Mouse (Mus musculus) adrenal gland, postnatal 10 days (tissue): ENCODE measurements around the gene Gm20662. TPM values are rescaled to one million over a fixed set of nuclear protein-coding genes. Genes with fewer than 3 reads are reported as not detected.
"Not testable (repeated sequence)": the region's sequence is repeated elsewhere in the genome, so short reads cannot be mapped to it uniquely, and the experiment has no call there.

Experiments used
- DNase-seq: peaks from one replicate; pipeline ENCODE4 v3.0.0; 2021; ENCODE audit warnings: mixed read lengths
- total RNA-seq, 2 experiments: library from RNA; stranded (reverse); gene quantifications; 2 replicates each; pipeline ENCODE4 v1.2.3; 2021

The Gm20662 gene
- total RNA-seq, 2 experiments from 2014 or later = 1.1 to 1.6 TPM

GRCm38 (mm10) chr9:108010385-108010784 is 14.2 kb downstream of the Gm20662 start:
- DNase-seq = no peak

- not testable (repeated sequence) for DNase-seq
These were observed 17.4 kb downstream of the Gm20662 start for GRCm38 (mm10) chr9:108013577-108013976.

GRCm38 (mm10) chr9:108017127-108017526 is 21.0 kb downstream of the Gm20662 start:
- DNase-seq = no peak

- no peak for DNase-seq
These were observed 24.6 kb downstream of the Gm20662 start for GRCm38 (mm10) chr9:108020741-108021140.

- no peak for DNase-seq
These were observed 27.1 kb downstream of the Gm20662 start for GRCm38 (mm10) chr9:108023216-108023615.

- DNase-seq = no peak
These were observed 30.4 kb downstream of the Gm20662 start for GRCm38 (mm10) chr9:108026584-108026983.

GRCm38 (mm10) chr9:108027867-108028266 is 31.7 kb downstream of the Gm20662 start:
- no peak for DNase-seq

GRCm38 (mm10) chr9:108032126-108032525 is 36.0 kb downstream of the Gm20662 start:
- no peak for DNase-seq

- no peak for DNase-seq
These were observed 39.4 kb downstream of the Gm20662 start for GRCm38 (mm10) chr9:108035331-108036156.

- no peak for DNase-seq
These were observed 48.8 kb downstream of the Gm20662 start for GRCm38 (mm10) chr9:108044751-108045492.

- DNase-seq = no peak
These were observed 50.4 kb downstream of the Gm20662 start for GRCm38 (mm10) chr9:108046582-108046981.

GRCm38 (mm10) chr9:108047601-108048565 is 51.7 kb downstream of the Gm20662 start:
- DNase-seq = no peak

GRCm38 (mm10) chr9:108048566-108048955 is 52.4 kb downstream of the Gm20662 start:
- no peak for DNase-seq

GRCm38 (mm10) chr9:108049016-108049455 is 52.9 kb downstream of the Gm20662 start, which contains the start of gene Gmppb:
Gene Gmppb, plus strand, starts transcription at chr9:108049242.
- DNase-seq = peak; percentile 97

GRCm38 (mm10) chr9:108049561-108050251 is 53.6 kb downstream of the Gm20662 start:
- DNase-seq = no peak

- DNase-seq = no peak
These were observed 55.2 kb downstream of the Gm20662 start for GRCm38 (mm10) chr9:108051184-108051930.

- no peak for DNase-seq
These were observed 55.7 kb downstream of the Gm20662 start for GRCm38 (mm10) chr9:108051931-108052220.

GRCm38 (mm10) chr9:108052411-108052810 is 56.3 kb downstream of the Gm20662 start:
- DNase-seq = no peak

- DNase-seq = peak; percentile 98
These were observed 56.9 kb downstream of the Gm20662 start, which contains the start of gene Amigo3 for GRCm38 (mm10) chr9:108052885-108053664. Gene Amigo3, plus strand, starts transcription at chr9:108053159.

- DNase-seq = no peak
These were observed 57.6 kb downstream of the Gm20662 start for GRCm38 (mm10) chr9:108053665-108054225.
